In the genomic region with DNA sequence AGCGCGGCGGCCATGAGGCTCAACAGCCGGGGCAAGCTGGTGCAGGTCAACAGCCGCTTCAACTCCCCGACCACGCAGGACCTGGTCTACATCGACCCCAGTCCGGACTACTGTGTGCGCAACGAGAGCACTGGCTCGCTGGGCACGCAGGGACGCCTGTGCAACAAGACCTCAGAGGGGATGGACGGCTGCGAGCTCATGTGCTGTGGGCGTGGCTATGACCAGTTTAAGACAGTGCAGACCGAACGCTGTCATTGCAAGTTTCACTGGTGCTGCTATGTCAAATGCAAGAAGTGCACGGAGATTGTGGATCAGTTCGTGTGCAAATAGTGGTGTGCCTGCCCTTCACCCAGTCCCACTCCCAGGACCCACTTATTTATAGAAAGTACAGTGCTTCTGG, we compare ENCODE assay signal across 33 mouse cellular contexts. TPM values are rescaled to one million over a fixed set of nuclear protein-coding genes. Genes with fewer than 3 reads are reported as not detected.
A peak's percentile ranks its signal among the peaks of the same experiment; 100 is the strongest.
DNase-seq lines count a peak whose midpoint lies in the region; ATAC-seq and TF ChIP-seq lines count a peak whose summit lies in the region.
"Had no signal": no experiment of that assay in that cellular context is flagged by ENCODE, and none has a peak within 500 bp of the region (broad histone marks: within the 10 kb centered on the region; RNA-seq: fewer than 3 reads in every experiment).

No protein-coding gene starts in this region.

- no peaks in the 10 kb centered on the region for H3K4me1 ChIP-seq in megakaryocyte, embryonic 14.5 days
- H3K4me1 ChIP-seq in ES-Bruce4 (ENCODE audit: control insufficient read depth, insufficient read depth, low read length) (no peaks in the 10 kb centered on the region), G1E (ENCODE audit: insufficient read depth, low read depth, low read length) (no peaks in the 10 kb centered on the region)
- H3K4me1 ChIP-seq in liver, postnatal 0 days (ENCODE audit: insufficient read depth) = no peaks in the 10 kb centered on the region
- H3K4me1 ChIP-seq: forebrain, embryonic 15.5 days had no signal

- H3K9ac ChIP-seq in ES-Bruce4 (ENCODE audit: low read depth, poor library complexity, severe bottlenecking) = no peak overlapping the region
- no peak overlapping the region for H3K9ac ChIP-seq in liver, postnatal 0 days (replicated peaks)
- H3K9ac ChIP-seq: forebrain, embryonic 15.5 days; heart, embryonic 13.5 days; hindbrain, embryonic 14.5 days; liver, embryonic 14.5 days; lung, embryonic 14.5 days; midbrain, embryonic 12.5 days had no signal

- H3K4me3 ChIP-seq in megakaryocyte, embryonic 14.5 days (replicated peaks) = peak overlapping the region; percentile 18
- H3K4me3 ChIP-seq in ES-Bruce4 (ENCODE audit: low read depth, low read length) = peak overlapping the region; percentile 46
- H3K4me3 ChIP-seq in G1E (ENCODE audit: low read depth, low read length) = peak overlapping the region; percentile 23; the same call in 1 of the 2 replicates
- H3K4me3 ChIP-seq in liver, postnatal 0 days (ENCODE audit: low read depth, low read length) = no peak overlapping the region
- H3K4me3 ChIP-seq: forebrain, embryonic 10.5 days; forebrain, embryonic 15.5 days; heart, embryonic 13.5 days; left cerebral cortex, adult 2 months; midbrain, embryonic 12.5 days had no signal

- TF ChIP-seq EP300 in ES-Bruce4 (IDR thresholded peaks at IDR 0.05; ENCODE audit: insufficient read depth, low read depth, low read length) = no peak
- TF ChIP-seq EP300 in liver, postnatal 0 days (IDR thresholded peaks at IDR 0.05; ENCODE audit: low read depth) = no peak

- no peak overlapping the region for H3K27ac ChIP-seq in ES-Bruce4 (ENCODE audit: insufficient read depth, low read length)
- H3K27ac ChIP-seq in liver, postnatal 0 days (ENCODE audit: low read depth) = no peak overlapping the region
- H3K27ac ChIP-seq: forebrain, embryonic 10.5 days; forebrain, embryonic 15.5 days; heart, embryonic 13.5 days; hindbrain, embryonic 14.5 days; left cerebral cortex, adult 2 months; liver, embryonic 14.5 days; midbrain, embryonic 12.5 days had no signal

- H3K9me3 ChIP-seq in megakaryocyte, embryonic 14.5 days = peaks cover 34% of the 10 kb centered on the region
- H3K9me3 ChIP-seq in ES-Bruce4 (replicated peaks; ENCODE audit: control insufficient read depth, insufficient read depth, low read length, poor library complexity, severe bottlenecking) (no peaks in the 10 kb centered on the region), G1E (replicated peaks) (peaks cover 38% of the 10 kb centered on the region)
- no peaks in the 10 kb centered on the region for H3K9me3 ChIP-seq in liver, postnatal 0 days (ENCODE audit: low read length)
- H3K9me3 ChIP-seq: forebrain, embryonic 10.5 days; forebrain, embryonic 15.5 days; heart, embryonic 13.5 days; midbrain, embryonic 12.5 days had no signal

- no peak overlapping the region for H3K4me2 ChIP-seq in liver, postnatal 0 days (ENCODE audit: low read depth, low read length)
- H3K4me2 ChIP-seq: forebrain, embryonic 15.5 days; heart, embryonic 13.5 days; hindbrain, embryonic 14.5 days; lung, embryonic 14.5 days; midbrain, embryonic 12.5 days had no signal

- TF ChIP-seq CTCF in ES-Bruce4 (IDR thresholded peaks at IDR 0.05; ENCODE audit: low read depth, low read length) (no peak), G1E (IDR thresholded peaks at IDR 0.05; ENCODE audit: low read depth, low read length) (no peak)
- no peak for TF ChIP-seq CTCF in liver, postnatal 0 days (IDR thresholded peaks at IDR 0.05; ENCODE audit: low read depth)

- no peak for ATAC-seq in megakaryocyte, adult 5-6 weeks (ENCODE audit: poor library complexity, severe bottlenecking)
- no peak for ATAC-seq in G1E (ENCODE audit: extremely low read depth, insufficient number of reproducible peaks, low FRiP score, poor library complexity, severe bottlenecking)
- ATAC-seq in liver, postnatal 0 days = no peak
- ATAC-seq: activated CD4-positive, CD25-positive, alpha-beta regulatory T cell, adult 4 months; CD4-positive, CD25-positive, alpha-beta regulatory T cell, adult 4 months; forebrain, embryonic 15.5 days; intestine, postnatal 0 days had no signal

- peaks cover 2% of the 10 kb centered on the region for H3K27me3 ChIP-seq in megakaryocyte, embryonic 14.5 days (replicated peaks)
- H3K27me3 ChIP-seq in ES-Bruce4 (ENCODE audit: control insufficient read depth, insufficient read depth, low read length, poor library complexity, severe bottlenecking) (no peaks in the 10 kb centered on the region), G1E (ENCODE audit: insufficient read depth, low read length) (no peaks in the 10 kb centered on the region)
- no peaks in the 10 kb centered on the region for H3K27me3 ChIP-seq in liver, postnatal 0 days (ENCODE audit: insufficient read depth, low read length)
- H3K27me3 ChIP-seq: forebrain, embryonic 15.5 days; heart, embryonic 13.5 days had no signal

- 75% methylated on average over 21 of the region's 21 CpGs for WGBS in liver, postnatal 0 days (ENCODE audit: insufficient replicate concordance)

- TF ChIP-seq POLR2A in ES-Bruce4 (IDR thresholded peaks at IDR 0.05; ENCODE audit: insufficient read depth, low read length) = no peak

- no peak for DNase-seq in G1E (ENCODE audit: low spot score)
- DNase-seq in testis, postnatal 10 days (ENCODE audit: low spot score) = peak; percentile 49
- DNase-seq in liver, postnatal 0 days = no peak
- no peak for DNase-seq in layer of hippocampus, adult 8-10 months (ENCODE audit: low spot score in 2 of 2)
- DNase-seq: adrenal gland, adult 2 months; adrenal gland, postnatal 36 days; cerebellum, adult 18-20 months; cerebellum, postnatal 14 days; gastrocnemius, postnatal 25 days; heart, adult 18-20 months; heart, postnatal 10 days; kidney, adult 9 months; kidney, postnatal 10 days; liver; lung, embryonic 14.5 days; lung, postnatal 14 days; retina, postnatal 1 day; right cerebral cortex, postnatal 14 days; thymus, postnatal 4 days had no signal

- no peaks in the 10 kb centered on the region for H3K36me3 ChIP-seq in megakaryocyte, embryonic 14.5 days (replicated peaks; ENCODE audit: low read length)
- H3K36me3 ChIP-seq in ES-Bruce4 (ENCODE audit: control insufficient read depth, insufficient read depth, low read length, poor library complexity, severe bottlenecking) = no peaks in the 10 kb centered on the region
- no peaks in the 10 kb centered on the region for H3K36me3 ChIP-seq in G1E (replicated peaks)
- H3K36me3 ChIP-seq in liver, postnatal 0 days (replicated peaks; ENCODE audit: insufficient read depth, low read length) = no peaks in the 10 kb centered on the region
- H3K36me3 ChIP-seq: forebrain, embryonic 15.5 days had no signal

RNA-seq across cellular contexts. Expression of a gene that starts 18.1 kb away (rescaled TPM):
- 0.61 TPM in 1 of 2 replicates, not detected in the other for polyA plus RNA-seq in megakaryocyte, embryonic 14.5 days (2012; ENCODE audit: insufficient read depth, low replicate concordance)
- not detected in 2 replicates for total RNA-seq in megakaryocyte, adult 5-6 weeks (2015)
- total RNA-seq in megakaryocyte, adult 5-6 weeks (2017) = not detected in 2 replicates
- polyA plus RNA-seq in ES-Bruce4 (2011; ENCODE audit: insufficient read depth, insufficient read length, low read depth, missing spikeins) = 0.99 and 1.3 TPM in 2 replicates
- total RNA-seq in G1E (2014; fragmentation: Nextera tagmentation) = not detected in 2 replicates
- total RNA-seq in G1E (2017) = 0.06 and 0.11 TPM in 2 replicates
- not detected in 2 replicates for polyA plus RNA-seq in G1E (2012)
- polyA plus RNA-seq in liver, postnatal 0 days (2015; fragmentation: Nextera tagmentation; extraction: Ambion mirVana) = 0.14 and 0.37 TPM in 2 replicates
- 10 to 100 TPM; 10.1 to 11.2 (median 10.8) TPM for total RNA-seq in layer of hippocampus, adult 8-10 months (2022)
- total RNA-seq: hematopoietic stem cell, adult 5-6 weeks had no signal
- polyA plus RNA-seq: activated CD4-positive, CD25-positive, alpha-beta regulatory T cell, adult 4 months; CD4-positive, CD25-positive, alpha-beta regulatory T cell, adult 4 months had no signal
